Mouse (Mus musculus): ENCODE results near the gene Zfp219. TPM values are rescaled to one million over a fixed set of nuclear protein-coding genes. Genes with fewer than 3 reads are reported as not detected.

Zfp219 gene
- polyA plus RNA-seq, 1 experiment: 21.9 TPM

DNA sequence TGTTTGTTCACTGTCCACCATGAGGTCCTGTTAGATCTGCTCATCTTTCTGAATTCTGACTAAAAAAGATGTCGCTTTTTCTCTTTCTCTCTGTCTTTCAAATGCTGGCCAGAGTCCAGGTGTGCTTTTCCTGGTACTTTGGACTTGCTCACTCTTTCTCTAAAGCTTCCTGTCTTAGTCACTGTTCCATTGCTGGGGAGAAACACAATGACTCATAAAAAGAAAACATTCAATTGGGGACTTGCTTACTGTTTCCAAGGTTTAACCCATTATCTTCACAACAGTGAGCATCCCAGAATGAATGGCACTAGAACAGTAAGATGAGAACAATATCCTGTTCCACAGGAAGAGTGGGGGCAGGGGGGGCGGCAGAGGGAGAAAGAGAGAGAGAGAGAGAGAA is 60.2 kb downstream of the Zfp219 start:
- Histone ChIP-seq H3K4me3 (ENCODE audit: insufficient read depth, low read depth, low read length) (no peak overlapping the region), H3K4me1 (ENCODE audit: control insufficient read depth, insufficient read depth, insufficient read length, low read length) (no peaks in the 10 kb centered on the region), H3K27ac (replicated peaks; ENCODE audit: low read depth, low read length) (no peak overlapping the region)

Other genes starting within 250 kb of the Zfp219 start
- gene Ang4, start 247.1 kb downstream of the Zfp219 start, polyA plus RNA-seq (2012; ENCODE audit: insufficient read depth, insufficient read length, missing spikeins): not detected in 2 replicates
- gene AY358078, start 220.7 kb downstream of the Zfp219 start, polyA plus RNA-seq (2012; ENCODE audit: insufficient read depth, insufficient read length, missing spikeins): not detected in 2 replicates
- gene Ear6, start 167.0 kb downstream of the Zfp219 start, polyA plus RNA-seq (2012; ENCODE audit: insufficient read depth, insufficient read length, missing spikeins): not detected in 2 replicates
- gene Mettl17, start 135.9 kb downstream of the Zfp219 start, polyA plus RNA-seq (2012; ENCODE audit: insufficient read depth, insufficient read length, missing spikeins): 8.3 and 21.2 TPM in 2 replicates
- gene Slc39a2, start 127.8 kb downstream of the Zfp219 start, polyA plus RNA-seq (2012; ENCODE audit: insufficient read depth, insufficient read length, missing spikeins): not detected in 2 replicates
- 243 and 259 TPM in 2 replicates for gene Ndrg2, start 106.6 kb downstream of the Zfp219 start, polyA plus RNA-seq (2012; ENCODE audit: insufficient read depth, insufficient read length, missing spikeins)
- gene Tppp2, start 102.3 kb downstream of the Zfp219 start, polyA plus RNA-seq (2012; ENCODE audit: insufficient read depth, insufficient read length, missing spikeins): not detected in 2 replicates
- gene Rnase13, start 98.0 kb downstream of the Zfp219 start, polyA plus RNA-seq (2012; ENCODE audit: insufficient read depth, insufficient read length, missing spikeins): not detected in 2 replicates
- gene Arhgef40, start 36.0 kb downstream of the Zfp219 start, polyA plus RNA-seq (2012; ENCODE audit: insufficient read depth, insufficient read length, missing spikeins): 29.4 and 30.1 TPM in 2 replicates
- gene Tmem253, start 5.1 kb downstream of the Zfp219 start, polyA plus RNA-seq (2012; ENCODE audit: insufficient read depth, insufficient read length, missing spikeins): 3.0 and 7.6 TPM in 2 replicates
- gene Olfr221, start 21.7 kb upstream of the Zfp219 start, polyA plus RNA-seq (2012; ENCODE audit: insufficient read depth, insufficient read length, missing spikeins): not detected in 2 replicates
- 127 and 150 TPM in 2 replicates for gene Hnrnpc, start 83.3 kb upstream of the Zfp219 start, polyA plus RNA-seq (2012; ENCODE audit: insufficient read depth, insufficient read length, missing spikeins)
- gene Rpgrip1, start 90.0 kb upstream of the Zfp219 start, polyA plus RNA-seq (2012; ENCODE audit: insufficient read depth, insufficient read length, missing spikeins): 0.95 and 1.1 TPM in 2 replicates
- 16.9 and 18.7 TPM in 2 replicates for gene Supt16, start 176.7 kb upstream of the Zfp219 start, polyA plus RNA-seq (2012; ENCODE audit: insufficient read depth, insufficient read length, missing spikeins)
- 25.0 and 31.7 TPM in 2 replicates for gene Chd8, start 237.0 kb upstream of the Zfp219 start, polyA plus RNA-seq (2012; ENCODE audit: insufficient read depth, insufficient read length, missing spikeins)